Mouse (Mus musculus): Measurements from ENCODE around the gene Cryab.

The Cryab gene

GRCm38 (mm10) chr9:50751323-50751722 lies at the start of gene Cryab:
TSS of gene Cryab (plus strand) at chr9:50751325.
- no peak for DNase-seq

- no peak for DNase-seq
Measured at GRCm38 (mm10) chr9:50704907-50705306, 46.2 kb upstream of the Cryab start.

GRCm38 (mm10) chr9:50709108-50709507 lies 42.0 kb upstream of the Cryab start:
- no peak for DNase-seq

GRCm38 (mm10) chr9:50711337-50711736 lies 39.8 kb upstream of the Cryab start:
- no peak for DNase-seq

GRCm38 (mm10) chr9:50714188-50714587 lies 36.9 kb upstream of the Cryab start:
- no peak for DNase-seq

GRCm38 (mm10) chr9:50718878-50719277 lies 32.2 kb upstream of the Cryab start:
- no peak for DNase-seq

- DNase-seq, result no peak
Measured at GRCm38 (mm10) chr9:50721061-50721460, 30.1 kb upstream of the Cryab start.

- DNase-seq, result no peak
Measured at GRCm38 (mm10) chr9:50722451-50722911, 28.6 kb upstream of the Cryab start.

- peak; percentile 56 for DNase-seq
Measured at GRCm38 (mm10) chr9:50723406-50723805, 27.7 kb upstream of the Cryab start.

- no peak for DNase-seq
Measured at GRCm38 (mm10) chr9:50724147-50724546, 27.0 kb upstream of the Cryab start.

- DNase-seq, result no peak
Measured at GRCm38 (mm10) chr9:50724661-50725330, 26.3 kb upstream of the Cryab start.

GRCm38 (mm10) chr9:50725921-50726590 lies 25.1 kb upstream of the Cryab start:
- DNase-seq, result no peak

- DNase-seq, result no peak
Measured at GRCm38 (mm10) chr9:50727171-50727924, 23.8 kb upstream of the Cryab start.

- DNase-seq, result no peak
Measured at GRCm38 (mm10) chr9:50727925-50728651, 23.0 kb upstream of the Cryab start.

- no peak for DNase-seq
Measured at GRCm38 (mm10) chr9:50729600-50729999, 21.5 kb upstream of the Cryab start.

- no peak for DNase-seq
Measured at GRCm38 (mm10) chr9:50732560-50732959, 18.6 kb upstream of the Cryab start.

GRCm38 (mm10) chr9:50734989-50735388 lies 16.1 kb upstream of the Cryab start:
- DNase-seq, result peak; percentile 76

GRCm38 (mm10) chr9:50738914-50739870 lies 11.9 kb upstream of the Cryab start, which contains the start of gene Dixdc1:
TSS of gene Dixdc1 (minus strand) at chr9:50739517.
- DNase-seq, result peak; percentile 97

GRCm38 (mm10) chr9:50740867-50741784 lies 10.0 kb upstream of the Cryab start:
- DNase-seq, result no peak

GRCm38 (mm10) chr9:50742261-50742660 lies 8.9 kb upstream of the Cryab start:
- no peak for DNase-seq

GRCm38 (mm10) chr9:50742744-50743143 lies 8.4 kb upstream of the Cryab start:
- DNase-seq, result peak; percentile 53

Data from kidney, adult 9 months (tissue).